8 mouse cellular contexts compared by ENCODE assay signal in the genomic region with DNA sequence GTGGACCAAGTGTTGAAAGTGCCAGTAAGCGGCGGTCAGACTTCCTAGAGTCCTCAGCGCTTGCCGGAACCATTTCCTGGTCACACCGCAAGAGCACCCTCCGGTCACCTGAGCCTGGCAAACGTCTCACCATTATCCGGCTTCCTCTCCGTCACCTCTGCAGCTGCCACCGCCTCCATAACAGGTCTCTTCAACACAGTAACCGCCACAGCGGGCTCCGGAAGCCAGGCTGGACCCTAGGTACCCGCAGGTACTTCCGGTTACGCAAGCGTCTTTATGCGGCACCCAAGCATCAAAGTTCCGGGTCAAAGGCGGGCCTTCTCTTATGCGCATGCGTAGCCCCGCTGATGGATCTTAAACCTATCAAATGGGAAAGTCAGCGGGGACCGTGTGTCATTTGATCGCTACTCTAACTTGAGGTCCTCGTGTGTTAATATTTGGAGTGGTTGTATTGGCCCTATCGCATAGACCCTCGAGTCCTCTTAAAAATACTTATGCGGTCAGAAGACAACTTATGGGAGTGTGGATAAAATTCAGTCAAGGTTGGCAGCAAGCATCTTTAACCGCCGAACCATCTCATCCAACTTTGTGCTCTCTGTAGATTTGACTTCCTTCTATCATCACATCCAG. TPM values are rescaled to one million over a fixed set of nuclear protein-coding genes. Genes with fewer than 3 reads are reported as not detected.
DNase-seq lines count a peak whose midpoint lies in the region; ATAC-seq and TF ChIP-seq lines count a peak whose summit lies in the region.

Gene Ccdc97, minus strand, starts transcription at position 301 of the 630 bp plus-strand sequence.

- H3K4me2 ChIP-seq in forebrain, embryonic 15.5 days (replicated peaks), result peak within 1 kb of the TSS; percentile 57

- in situ Hi-C loops in ES-E14 (cut with MboI; ENCODE audit: low sequenced_read_pairs in 2 of 2, unreplicated experiment in 2 of 2), result no loop called here

- intact Hi-C loops in heart, postnatal 25 days (cut with DNase I), result loop anchor here (2.0 kb wide), 1 partner anchor 32 kb away; the partner anchor contains the start of gene Tgfb1

- H3K4me3 ChIP-seq in ES-E14 (ENCODE audit: insufficient read depth in 1 of 2, low read depth in 1 of 2, low read length in 2 of 2, poor library complexity in 1 of 2, severe bottlenecking in 1 of 2), result peak within 1 kb of the TSS; percentile 92 to 93
- peak within 1 kb of the TSS; percentile 73 for H3K4me3 ChIP-seq in forebrain, embryonic 15.5 days
- peak within 1 kb of the TSS; percentile 79 for H3K4me3 ChIP-seq in lung, adult 2 months (replicated peaks; ENCODE audit: extremely low read depth, low read depth, low read length)

- peaks cover 0 to 3% of the 10 kb centered on the region in 2 experiments; a peak in 1 of 4 replicates for H3K4me1 ChIP-seq in ES-E14 (ENCODE audit: control insufficient read depth in 2 of 2, insufficient read depth in 2 of 2, low read length in 2 of 2, poor library complexity in 1 of 2)
- H3K4me1 ChIP-seq in forebrain, embryonic 15.5 days, result peaks cover 23% of the 10 kb centered on the region
- H3K4me1 ChIP-seq in lung, adult 2 months (ENCODE audit: control insufficient read depth, insufficient read depth, low read length), result peaks cover 9% of the 10 kb centered on the region

- H3K36me3 ChIP-seq in ES-E14 (ENCODE audit: control insufficient read depth, insufficient read depth, low read length, poor library complexity, severe bottlenecking), result peaks cover 47% of the 10 kb centered on the region
- H3K36me3 ChIP-seq in forebrain, embryonic 15.5 days, result peaks cover 52% of the 10 kb centered on the region

- peak within 1 kb of the TSS; percentile 91 for H3K9ac ChIP-seq in ES-E14 (ENCODE audit: insufficient read depth, low read depth, low read length, poor library complexity, severe bottlenecking)
- H3K9ac ChIP-seq in forebrain, embryonic 15.5 days (replicated peaks), result peak within 1 kb of the TSS; percentile 64

- WGBS in forebrain, embryonic 15.5 days, result 3% methylated on average over 32 of the region's 32 CpGs
- WGBS in lung, adult 2 months, result 3% methylated on average over 32 of the region's 32 CpGs

- peak; percentile 81; the same call in 1 of the 2 replicates for TF ChIP-seq POLR2A in lung, adult 2 months (IDR thresholded peaks at IDR 0.05; ENCODE audit: borderline replicate concordance, extremely low read depth, low read depth, low read length)

- H3K27me3 ChIP-seq in forebrain, embryonic 15.5 days, result no peaks in the 10 kb centered on the region

- no peak for TF ChIP-seq CTCF in lung, adult 2 months (IDR thresholded peaks at IDR 0.05; ENCODE audit: insufficient read depth, low read length)

- peak; percentile 95 for DNase-seq in ES-E14 (ENCODE audit: low read depth, low spot score)
- DNase-seq in cerebellum, adult 11-12 months, result peak; percentile 94
- peak; percentile 89 for DNase-seq in heart, postnatal 25 days (ENCODE audit: low spot score)
- peak; percentile 92 to 97 for DNase-seq in layer of hippocampus, adult 18-20 months (ENCODE audit: low spot score in 2 of 2)
- DNase-seq in lung, adult 2 months, result peak; percentile 90
- DNase-seq in thymus, adult 18-20 months, result peak; percentile 80 to 90

- ATAC-seq in forebrain, embryonic 15.5 days (replicated peaks), result peak; percentile 88
- ATAC-seq in neutrophil, adult 5-6 weeks (ENCODE audit: extremely low read depth, insufficient number of reproducible peaks, low FRiP score, poor library complexity, severe bottlenecking), result peak; percentile 87

- no peaks in the 10 kb centered on the region for H3K9me3 ChIP-seq in ES-E14 (ENCODE audit: control insufficient read depth, insufficient read depth, low read depth, low read length)
- H3K9me3 ChIP-seq in forebrain, embryonic 15.5 days, result no peaks in the 10 kb centered on the region

- peak within 1 kb of the TSS; percentile 67; the same call in 1 of the 2 replicates for H3K27ac ChIP-seq in ES-E14 (ENCODE audit: insufficient read depth, low read depth, low read length, poor library complexity, severe bottlenecking)
- peak within 1 kb of the TSS; percentile 74 for H3K27ac ChIP-seq in forebrain, embryonic 15.5 days (replicated peaks)

TF ChIP-seq in ES-E14, 5 proteins besides CTCF, POLR2A, EP300 and RAD21:
- peak; percentile 47; the same call in 1 of the 2 replicates for TF ChIP-seq HCFC1 (IDR thresholded peaks at IDR 0.05; ENCODE audit: borderline replicate concordance, insufficient read depth, low read length)
- no peak for TF ChIP-seq ZNF384 (IDR thresholded peaks at IDR 0.05; ENCODE audit: low read depth, low read length)

RNA-seq across cellular contexts. Expression of gene Ccdc97, which starts in this region (rescaled TPM):
- 20.3 and 21.7 TPM in 2 replicates for total RNA-seq in ES-E14 (2012; rRNA removed)
- polyA plus RNA-seq in forebrain, embryonic 15.5 days (2015; fragmentation: Nextera tagmentation; extraction: Ambion mirVana), result 29.3 and 32.4 TPM in 2 replicates
- 10 to 100 TPM; 50.3 to 52.7 TPM for total RNA-seq in heart, postnatal 25 days (2021)
- total RNA-seq in layer of hippocampus, adult 18-20 months (2021), result 10 to 100 TPM; 63.4 to 65.6 TPM
- polyA plus RNA-seq in lung, adult 2 months (2012; rRNA removed), result 60.0 and 69.2 TPM in 2 replicates
- 30.7 and 31.9 TPM in 2 replicates for total RNA-seq in neutrophil, adult 5-6 weeks (2017)

Comparison
In these comparisons a context has a peak if more than half of its experiments do, and no peak if none do; other contexts are left out.
1. Peak in every context shown above with its lines: DNase-seq, ATAC-seq, H3K4me3 ChIP-seq and H3K27ac ChIP-seq.